Mouse (Mus musculus) CH12.LX (cell line): ENCODE measurements around the gene Phyh. TPM values are rescaled to one million over a fixed set of nuclear protein-coding genes. Genes with fewer than 3 reads are reported as not detected.

Experiments used
- DNase-seq: peaks from one replicate; pipeline ENCODE4 v3.0.0-alpha.2; 2013; ENCODE audit errors: extremely low read depth
- H3K27ac ChIP-seq: 2 replicates; pipeline ENCODE4 v1.5.1; 2012; ENCODE audit warnings: low read depth, mild to moderate bottlenecking, control low read depth, moderate library complexity; ENCODE audit not compliant: insufficient read depth
- H3K27me3 ChIP-seq: replicated peaks from 2 replicates; pipeline ENCODE3; 2012; ENCODE audit warnings: inconsistent platforms
- H3K36me3 ChIP-seq, 2 experiments: replicated peaks in 1 of 2; 2 replicates each; pipeline versions ENCODE3 to v1.6.1; 2012; ENCODE audit warnings: inconsistent platforms in 1 of 2, low read length in 1 of 2, mild to moderate bottlenecking in 1 of 2, mixed read lengths in 1 of 2, moderate library complexity in 1 of 2; ENCODE audit not compliant: control insufficient read depth in 1 of 2, insufficient read depth in 1 of 2
- H3K4me1 ChIP-seq, 2 experiments: 2 replicates each; pipeline ENCODE4 v1.6.1; 2012; ENCODE audit warnings: inconsistent platforms in 1 of 2, moderate library complexity in 1 of 2; ENCODE audit not compliant: insufficient read depth in 2 of 2, control insufficient read depth in 1 of 2
- H3K4me2 ChIP-seq: 2 replicates; pipeline ENCODE4 v1.6.1; 2012; ENCODE audit warnings: low read depth, mild to moderate bottlenecking, control low read depth; ENCODE audit not compliant: poor library complexity, insufficient read depth, severe bottlenecking
- H3K4me3 ChIP-seq, 3 experiments: fragments of 150-350 bp in 1 of 3; sonication (generic) in 1 of 3; replicated peaks in 1 of 3; 2 replicates each; pipeline versions ENCODE3 to v1.5.1; 2011 to 2012; ENCODE audit warnings: low read depth in 2 of 3, low read length in 2 of 3, mild to moderate bottlenecking in 2 of 3, moderate library complexity in 2 of 3, control low read depth in 1 of 3, improper control_type of control experiment in 1 of 3, inconsistent platforms in 1 of 3, mixed read lengths in 1 of 3; ENCODE audit not compliant: poor library complexity in 1 of 3
- H3K79me2 ChIP-seq: replicated peaks from 2 replicates; pipeline ENCODE4 v1.6.1; 2012; ENCODE audit warnings: mild to moderate bottlenecking, moderate library complexity; ENCODE audit not compliant: control insufficient read depth, poor library complexity, insufficient read depth, severe bottlenecking; ENCODE audit errors: extremely low read depth
- H3K9ac ChIP-seq: 2 replicates; pipeline ENCODE4 v1.6.1; 2012; ENCODE audit warnings: low read depth, mild to moderate bottlenecking, control low read depth, moderate library complexity; ENCODE audit not compliant: insufficient read depth
- H3K9me3 ChIP-seq: replicated peaks from 2 replicates; pipeline ENCODE3; 2012; ENCODE audit warnings: low read length, inconsistent platforms, mixed read lengths
- CHD1 ChIP-seq: IDR thresholded peaks from 2 replicates; pipeline ENCODE4 v1.6.1; 2012; ENCODE audit warnings: low read depth, low read length, improper control_type of control experiment, inconsistent platforms
- CHD2 ChIP-seq: IDR thresholded peaks from 2 replicates; pipeline ENCODE4 v1.6.1; 2011; ENCODE audit warnings: low read length, improper control_type of control experiment
- E2F4 ChIP-seq: IDR thresholded peaks from 2 replicates; pipeline ENCODE4 v1.6.1; 2011; ENCODE audit warnings: low read depth, low read length, improper control_type of control experiment; ENCODE audit not compliant: insufficient replicate concordance
- EP300 ChIP-seq: IDR thresholded peaks from 2 replicates; pipeline ENCODE4 v1.6.1; 2011; ENCODE audit warnings: low read length, improper control_type of control experiment
- ETS1 ChIP-seq: conservative IDR thresholded peaks from 2 replicates; pipeline ENCODE4 v1.6.1; 2012; ENCODE audit warnings: low read depth, mild to moderate bottlenecking, inconsistent platforms, low read length, improper control_type of control experiment, moderate library complexity
- GABPA ChIP-seq: IDR thresholded peaks from 2 replicates; pipeline ENCODE4 v1.6.1; 2012; ENCODE audit warnings: low read depth, low read length, improper control_type of control experiment, inconsistent platforms; ENCODE audit not compliant: insufficient replicate concordance
- HCFC1 ChIP-seq: IDR thresholded peaks from 2 replicates; pipeline ENCODE4 v1.6.1; 2012; ENCODE audit warnings: low read depth, mild to moderate bottlenecking, inconsistent platforms, low read length, improper control_type of control experiment
- JUN ChIP-seq: IDR thresholded peaks from 2 replicates; pipeline ENCODE4 v1.6.1; 2011; ENCODE audit warnings: low read depth, mild to moderate bottlenecking, low read length, improper control_type of control experiment, moderate library complexity; ENCODE audit not compliant: insufficient read depth
- KAT2A ChIP-seq: IDR thresholded peaks from 2 replicates; pipeline ENCODE4 v1.6.1; 2012; ENCODE audit warnings: low read length, improper control_type of control experiment, inconsistent platforms; ENCODE audit not compliant: insufficient replicate concordance
- MAZ ChIP-seq: IDR thresholded peaks from 2 replicates; pipeline ENCODE4 v1.6.1; 2012; ENCODE audit warnings: low read depth, mild to moderate bottlenecking, inconsistent platforms, low read length, improper control_type of control experiment, moderate library complexity
- MEF2A ChIP-seq: IDR thresholded peaks from 2 replicates; pipeline ENCODE4 v1.6.1; 2014; ENCODE audit warnings: low read depth, mild to moderate bottlenecking, inconsistent platforms, low read length, improper control_type of control experiment, borderline replicate concordance
- MXI1 ChIP-seq: IDR thresholded peaks from 2 replicates; pipeline ENCODE4 v1.6.1; 2011; ENCODE audit warnings: mild to moderate bottlenecking, low read depth, low read length, improper control_type of control experiment
- MYC ChIP-seq: IDR thresholded peaks from 2 replicates; pipeline ENCODE4 v1.6.1; 2011; ENCODE audit warnings: low read depth, mild to moderate bottlenecking, improper control_type of control experiment, low read length
- NELFE ChIP-seq: IDR thresholded peaks from 2 replicates; pipeline ENCODE4 v1.6.1; 2011; ENCODE audit warnings: low read depth, low read length, improper control_type of control experiment
- NRF1 ChIP-seq: IDR thresholded peaks from 2 replicates; pipeline ENCODE4 v1.6.1; 2014; ENCODE audit warnings: low read depth, mild to moderate bottlenecking, inconsistent platforms, low read length, improper control_type of control experiment, moderate library complexity
- PAX5 ChIP-seq: IDR thresholded peaks from 2 replicates; pipeline ENCODE4 v1.6.1; 2012; ENCODE audit warnings: low read length, inconsistent platforms, mixed read lengths
- POLR2AphosphoS2 ChIP-seq: IDR thresholded peaks from 2 replicates; pipeline ENCODE4 v1.6.1; 2011; ENCODE audit warnings: low read depth, low read length, improper control_type of control experiment
- RAD21 ChIP-seq: IDR thresholded peaks from 2 replicates; pipeline ENCODE4 v1.6.1; 2011; ENCODE audit warnings: low read depth, mild to moderate bottlenecking, low read length, improper control_type of control experiment, moderate library complexity
- SMC3 ChIP-seq: IDR thresholded peaks from 2 replicates; pipeline ENCODE4 v1.6.1; 2011; ENCODE audit warnings: low read depth, low read length, improper control_type of control experiment
- TBP ChIP-seq: conservative IDR thresholded peaks from 2 replicates; pipeline ENCODE4 v1.6.1; 2011; ENCODE audit warnings: low read depth, low read length, improper control_type of control experiment
- UBTF ChIP-seq: IDR thresholded peaks from 2 replicates; pipeline ENCODE4 v1.6.1; 2012; ENCODE audit warnings: low read depth, mild to moderate bottlenecking, inconsistent platforms, low read length, improper control_type of control experiment, moderate library complexity
- USF1 ChIP-seq: IDR thresholded peaks from 2 replicates; pipeline ENCODE4 v1.6.1; 2014; ENCODE audit warnings: low read depth, mild to moderate bottlenecking, inconsistent platforms, low read length, improper control_type of control experiment
- USF2 ChIP-seq: conservative IDR thresholded peaks from 2 replicates; pipeline ENCODE4 v1.6.1; 2011; ENCODE audit warnings: low read depth, low read length, improper control_type of control experiment
- ZNF384 ChIP-seq: IDR thresholded peaks from 2 replicates; pipeline ENCODE4 v1.6.1; 2012; ENCODE audit warnings: low read depth, low read length, improper control_type of control experiment, inconsistent platforms
- dilution Hi-C: fragments of 300-500 bp; cut with MboI; formaldehyde crosslinking; loops from 2 replicates; pipeline ENCODE4 v1.14.3; 2020; ENCODE audit warnings: low sequenced_read_pairs; ENCODE audit not compliant: extremely low pct_unique_long_range_greater_than_20kb, extremely low pct_ligation_motif_present
- in situ Hi-C: fragments of 300-500 bp; cut with MboI; formaldehyde crosslinking; loops from 3 replicates; pipeline ENCODE4 v1.14.3; 2019; ENCODE audit warnings: low sequenced_read_pairs, low pct_ligation_motif_present, low pct_unique_long_range_greater_than_20kb, mixed read lengths
- polyA plus RNA-seq: library from polyadenylated mRNA; unstranded; fragments of >175 nt; gene quantifications from 2 replicates; pipeline ENCODE4 v1.2.1, GENCODE M21; 2012; ENCODE audit warnings: low read depth; ENCODE audit not compliant: insufficient read length
- total RNA-seq, 2 experiments: library from RNA; depleted of rRNA; stranded (reverse); fragments of 300-350 nt in 1 of 2; fragments of >200 nt in 1 of 2; gene quantifications; 2 replicates each; pipeline ENCODE4 v1.2.3; 2012 to 2014

Gene Phyh
- total and polyA plus RNA-seq, 3 experiments: 12.5 to 24.2 (median 17.2) TPM

GRCm38 (mm10) chr2:4909909-4910308, 8.9 kb upstream of the Phyh start:
- TF ChIP-seq ZNF384: no peak
- TF ChIP-seq PAX5: no peak
- no peak for TF ChIP-seq E2F4
- no peak for TF ChIP-seq TBP
- no peak for TF ChIP-seq MYC
- TF ChIP-seq CHD2: no peak
- no peak for TF ChIP-seq GABPA
- no peak for TF ChIP-seq POLR2AphosphoS2
- TF ChIP-seq NELFE: no peak
- TF ChIP-seq MXI1: no peak
- TF ChIP-seq MAZ: no peak
- no peak for TF ChIP-seq USF1
- TF ChIP-seq ETS1: no peak
- TF ChIP-seq EP300: no peak
- TF ChIP-seq JUN: no peak
- no peak for TF ChIP-seq KAT2A
- no peak for TF ChIP-seq NRF1
- TF ChIP-seq CHD1: no peak
- no peak for TF ChIP-seq HCFC1
- DNase-seq: no peak
- H3K9ac ChIP-seq: no peak overlapping the region
- no peaks in the 10 kb centered on the region for H3K79me2 ChIP-seq
- H3K4me1 ChIP-seq: peaks cover 0 to 3% of the 10 kb centered on the region in 2 experiments; a peak in 1 of 4 replicates
- dilution Hi-C loops (no loop called here), in situ Hi-C loops (loop anchor here (25.0 kb wide), 2 partner anchors 477 to 927 kb away; partner anchors contain the start of genes Cdc123 and Nudt5)
- H3K4me3 ChIP-seq: no peak overlapping the region
- no peak overlapping the region for H3K27ac ChIP-seq
- no peak overlapping the region for H3K4me2 ChIP-seq
- peaks cover 25 to 47% of the 10 kb centered on the region in 2 experiments for H3K36me3 ChIP-seq
- peaks cover 16% of the 10 kb centered on the region for H3K9me3 ChIP-seq
- H3K27me3 ChIP-seq: no peaks in the 10 kb centered on the region

- Histone ChIP-seq H3K4me1 (peaks cover 0 to 3% of the 10 kb centered on the region in 2 experiments; a peak in 1 of 4 replicates), H3K27me3 (no peaks in the 10 kb centered on the region)
- TF ChIP-seq MAZ: no peak
- TF ChIP-seq NELFE: no peak
- TF ChIP-seq KAT2A: no peak
- TF ChIP-seq MYC: no peak
- no peak for TF ChIP-seq POLR2AphosphoS2
- no peak for TF ChIP-seq USF1
- no peak for TF ChIP-seq MEF2A
- TF ChIP-seq SMC3: no peak
- no peak for TF ChIP-seq USF2
- TF ChIP-seq NRF1: no peak
- TF ChIP-seq HCFC1: no peak
- no peak for TF ChIP-seq JUN
- no peak for TF ChIP-seq UBTF
- no peak for TF ChIP-seq GABPA
- TF ChIP-seq RAD21: no peak
- TF ChIP-seq, all 38 proteins: peak for 0
- H3K9me3 ChIP-seq: peaks cover 16% of the 10 kb centered on the region
- no peak overlapping the region for H3K27ac ChIP-seq
- H3K79me2 ChIP-seq: no peaks in the 10 kb centered on the region
- H3K4me2 ChIP-seq: no peak overlapping the region
- in situ Hi-C loops (loop anchor here (25.0 kb wide), 2 partner anchors 477 to 927 kb away; partner anchors contain the start of genes Cdc123 and Nudt5), dilution Hi-C loops (no loop called here)
- no peak for DNase-seq
- no peak overlapping the region for H3K4me3 ChIP-seq
- H3K9ac ChIP-seq: no peak overlapping the region
- H3K36me3 ChIP-seq: peaks cover 20 to 41% of the 10 kb centered on the region in 2 experiments
Measured at GRCm38 (mm10) chr2:4910521-4910920, 8.3 kb upstream of the Phyh start.
